In genomic region chr10:5608874-5609273, GRCm38 (mm10) we compare ENCODE assay signal across 12 mouse cellular contexts. TPM values are rescaled to one million over a fixed set of nuclear protein-coding genes. Genes with fewer than 3 reads are reported as not detected.
"Had no signal": no experiment of that assay in that cellular context is flagged by ENCODE, and none has a peak within 500 bp of the region (broad histone marks: within the 10 kb centered on the region; RNA-seq: fewer than 3 reads in every experiment).

No protein-coding gene starts in this region.

- H3K27me3 ChIP-seq: limb, embryonic 12.5 days; liver, embryonic 13.5 days; midbrain, embryonic 13.5 days had no signal

- H3K9ac ChIP-seq: limb, embryonic 12.5 days; liver, embryonic 13.5 days; liver, postnatal 0 days; midbrain, embryonic 13.5 days had no signal

- H3K4me3 ChIP-seq: limb, embryonic 12.5 days; liver, embryonic 13.5 days; midbrain, embryonic 13.5 days had no signal

- H3K36me3 ChIP-seq: limb, embryonic 12.5 days; liver, embryonic 13.5 days; midbrain, embryonic 13.5 days had no signal

- H3K4me1 ChIP-seq: limb, embryonic 12.5 days; liver, embryonic 13.5 days; midbrain, embryonic 13.5 days had no signal

- H3K27ac ChIP-seq: limb, embryonic 12.5 days; liver, embryonic 13.5 days; midbrain, embryonic 13.5 days; stomach, postnatal 0 days had no signal

- ATAC-seq: liver, postnatal 0 days; midbrain, embryonic 13.5 days had no signal

- H3K9me3 ChIP-seq: liver, embryonic 13.5 days; midbrain, embryonic 13.5 days had no signal

- H3K4me2 ChIP-seq: limb, embryonic 12.5 days; liver, embryonic 13.5 days; midbrain, embryonic 13.5 days had no signal

- DNase-seq: kidney, adult 11 months; layer of hippocampus, adult 9-11 months; layer of hippocampus, postnatal 36 days; liver; liver, embryonic 13.5 days; liver, postnatal 0 days; right cerebral cortex, postnatal 25 days; thymus, adult 18-20 months; thymus, postnatal 25 days had no signal

RNA-seq across cellular contexts. Expression of gene Vip, which starts 30.1 kb away (rescaled TPM):
- polyA plus RNA-seq: limb, embryonic 12.5 days; liver, postnatal 0 days had no signal
